Mouse (Mus musculus) kidney, postnatal 4 days (tissue): ENCODE measurements around the gene Prodh2.
"Not testable (repeated sequence)": the region's sequence is repeated elsewhere in the genome, so short reads cannot be mapped to it uniquely, and the experiment has no call there.

ENCODE experiments used
- DNase-seq, 2 experiments: peaks; one replicate each; pipeline ENCODE4 v3.0.0; 2021; ENCODE audit warnings: mixed read lengths in 2 of 2

Prodh2 gene

DNA sequence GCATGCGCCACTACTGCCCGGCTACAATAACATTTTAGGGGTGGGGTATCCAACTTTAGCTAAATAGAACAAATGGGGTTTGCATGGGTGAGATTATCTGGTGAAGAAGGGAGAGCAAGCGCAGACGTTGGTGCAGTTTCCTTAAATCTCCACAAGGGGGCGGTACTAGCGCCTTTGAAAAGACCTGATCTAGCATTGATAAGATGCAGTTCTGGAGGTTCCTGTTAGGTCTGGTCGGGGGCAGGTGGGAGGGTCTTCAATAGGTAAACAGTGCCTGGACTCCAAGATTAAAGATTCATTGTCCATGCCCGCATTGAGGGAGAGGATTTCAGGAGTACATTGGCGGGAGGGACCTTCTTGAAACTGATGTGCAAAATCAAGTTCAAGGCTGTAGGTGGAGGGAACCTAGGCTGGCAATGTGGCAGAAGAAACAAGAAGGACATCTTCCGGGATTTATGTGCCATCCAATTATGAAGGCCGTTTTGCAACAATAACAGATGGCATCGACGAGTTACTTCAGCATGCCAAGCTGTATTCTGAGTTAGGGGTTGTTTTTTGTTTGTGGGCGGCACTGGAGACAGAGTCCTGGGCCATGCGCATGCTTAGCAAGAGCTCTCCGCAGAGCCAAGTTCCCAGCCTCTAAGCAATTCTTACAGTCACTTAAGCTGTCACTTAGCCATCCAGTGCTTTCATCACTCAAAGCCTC, 3.0 kb upstream of the Prodh2 start:
- peak; percentile 63 to 67 for DNase-seq

- DNase-seq: no peak
Observed at GRCm38 (mm10) chr7:30490957-30491307, 2.5 kb upstream of the Prodh2 start.

GRCm38 (mm10) chr7:30492765-30493164, 657 bp upstream of the Prodh2 start:
- peak; percentile 91 to 92 for DNase-seq

DNA sequence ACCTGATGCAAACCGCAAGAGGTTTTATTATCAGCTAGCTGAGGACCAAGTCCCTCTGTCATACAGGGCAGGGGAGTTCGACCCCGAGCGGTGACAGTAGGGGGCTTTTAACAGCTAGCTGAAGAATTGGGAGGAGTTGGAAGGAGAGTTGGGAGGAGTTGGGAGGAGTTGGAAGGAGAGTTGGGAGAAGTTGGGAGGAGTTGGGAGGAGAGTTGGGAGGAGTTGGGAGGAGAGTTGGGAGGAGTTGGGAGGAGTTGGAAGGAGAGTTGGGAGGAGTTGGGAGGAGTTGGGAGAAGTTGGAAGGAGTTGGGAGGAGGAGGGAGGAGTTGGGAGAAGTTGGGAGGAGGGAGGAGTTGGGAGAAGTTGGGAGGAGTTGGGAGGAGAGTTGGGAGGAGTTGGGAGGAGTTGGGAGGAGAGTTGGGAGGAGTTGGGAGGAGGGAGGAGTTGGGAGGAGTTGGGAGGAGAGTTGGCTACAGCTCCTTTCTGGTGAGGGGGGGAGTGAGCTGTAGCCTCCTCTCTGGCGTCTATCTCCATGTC, 2.2 kb downstream of the Prodh2 start:
- DNase-seq: not testable (repeated sequence)

GRCm38 (mm10) chr7:30501159-30501558, 7.7 kb downstream of the Prodh2 start:
- not testable (repeated sequence) for DNase-seq

- no peak for DNase-seq
Observed at GRCm38 (mm10) chr7:30508061-30508460, 14.6 kb downstream of the Prodh2 start.

- no peak for DNase-seq
Observed at GRCm38 (mm10) chr7:30515003-30515760, 21.8 kb downstream of the Prodh2 start.

- no peak for DNase-seq
Observed at GRCm38 (mm10) chr7:30518325-30518724, 24.9 kb downstream of the Prodh2 start.

GRCm38 (mm10) chr7:30520396-30520795, 27.0 kb downstream of the Prodh2 start:
- peak; percentile 42 to 63 for DNase-seq

DNA sequence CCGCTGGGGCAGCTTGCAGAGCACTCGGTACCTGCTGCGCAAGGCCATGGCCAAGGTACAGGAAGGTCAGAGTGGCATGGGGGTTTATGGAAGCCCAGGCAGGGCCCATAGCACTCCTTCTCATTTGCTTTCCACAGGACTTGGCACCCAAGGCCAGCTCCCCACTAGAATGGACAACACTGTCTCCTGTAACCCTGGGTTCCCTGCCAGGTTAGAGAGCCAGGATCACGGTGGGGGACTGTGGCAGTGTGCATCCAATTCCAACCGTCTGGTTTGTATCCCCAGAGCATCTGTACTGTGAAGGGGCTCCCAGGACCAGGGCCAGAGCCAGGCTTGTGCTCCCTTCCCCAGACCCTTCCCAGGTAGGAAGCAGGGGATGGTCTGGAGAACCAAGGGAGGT, 27.4 kb downstream of the Prodh2 start:
- DNase-seq: no peak

DNA sequence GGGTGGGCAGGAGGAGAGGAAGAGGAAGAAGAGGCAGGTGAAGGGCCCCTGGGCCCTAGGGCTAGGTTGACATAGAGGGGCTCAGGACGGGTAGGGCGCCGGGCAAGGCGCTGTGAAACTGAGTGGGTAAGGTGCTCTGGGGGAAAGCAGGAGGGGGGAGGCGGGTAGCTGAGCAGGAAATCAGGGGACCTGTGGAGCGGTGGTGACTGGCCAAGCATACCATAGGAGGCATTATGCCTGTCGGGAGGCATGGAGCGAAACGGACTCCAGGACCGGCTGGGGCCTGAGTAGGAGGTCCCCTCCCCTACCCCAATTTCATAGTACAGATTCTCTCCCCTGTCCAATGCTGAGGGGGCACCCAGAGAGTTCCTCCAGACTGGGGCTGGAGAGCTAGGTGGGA, 29.4 kb downstream of the Prodh2 start:
- peak; percentile 51 to 61 for DNase-seq

DNA sequence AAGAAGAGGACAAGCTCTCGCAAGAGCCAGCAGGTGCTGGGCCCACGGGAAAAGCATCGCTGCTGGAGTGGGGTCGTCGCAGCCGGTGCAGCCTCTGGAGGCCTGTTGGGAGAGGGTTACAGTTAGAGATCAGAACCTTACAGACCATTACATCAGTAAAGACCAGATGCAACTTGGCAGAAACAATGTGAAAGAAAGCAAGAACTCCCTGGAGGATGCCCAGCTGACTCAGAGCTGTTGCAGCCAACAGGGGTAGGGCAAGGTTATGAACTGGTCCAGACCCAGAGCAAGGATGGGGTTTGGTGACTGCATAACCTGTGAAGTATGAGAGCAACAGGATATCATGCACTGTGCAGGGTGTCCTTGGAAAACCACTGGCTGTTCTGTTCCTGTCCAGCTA, 31.1 kb downstream of the Prodh2 start:
- DNase-seq: no peak

DNA sequence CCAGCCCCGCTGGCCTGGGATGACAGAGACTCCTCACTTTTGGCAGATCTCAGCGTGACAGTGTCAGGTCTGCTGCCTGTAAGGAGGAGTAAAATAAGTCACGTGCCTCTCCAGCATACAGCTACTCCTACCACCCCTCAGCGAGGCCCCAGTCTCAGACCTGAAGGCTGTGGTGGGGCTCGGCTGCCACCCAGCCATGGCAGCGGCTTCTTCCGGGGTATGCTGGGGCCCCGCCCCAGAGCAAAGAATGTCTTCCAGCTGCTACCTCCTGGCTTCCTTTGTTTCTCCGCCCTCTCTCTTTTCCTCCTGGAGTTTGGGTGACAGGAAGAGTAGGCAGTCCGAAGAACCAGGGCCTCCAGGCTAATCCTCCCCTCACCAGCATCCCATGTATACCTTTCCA, 32.5 kb downstream of the Prodh2 start:
- peak; percentile 43 to 63 for DNase-seq

GRCm38 (mm10) chr7:30526399-30526798, 33.0 kb downstream of the Prodh2 start:
- peak in 1 of 2 experiments; percentile 35 for DNase-seq

GRCm38 (mm10) chr7:30526981-30527380, 33.6 kb downstream of the Prodh2 start:
- DNase-seq: no peak

DNA sequence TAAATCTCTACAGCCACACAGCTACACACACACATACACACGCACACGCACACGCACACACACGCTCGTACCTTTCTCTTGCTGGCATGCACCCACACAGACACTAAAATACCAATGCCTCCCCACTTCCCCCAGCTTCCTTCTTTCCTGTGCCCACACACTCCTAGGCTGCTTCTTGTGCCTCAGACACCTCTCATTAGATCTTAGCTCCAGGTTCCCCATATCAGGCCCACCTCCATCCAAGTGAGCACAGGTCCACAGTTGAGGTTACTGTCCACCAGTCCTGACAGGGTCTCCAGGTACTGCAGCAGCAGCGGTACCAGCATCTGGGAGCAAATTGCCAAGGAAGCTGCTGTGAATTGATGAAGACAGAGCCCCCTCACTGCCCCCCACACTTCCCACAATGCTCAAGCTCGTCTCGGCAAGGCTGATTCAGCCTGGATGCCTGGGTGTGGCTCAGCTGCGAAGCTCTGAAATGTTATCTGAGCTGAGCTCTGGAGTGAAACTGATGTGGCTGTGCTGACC, 37.9 kb downstream of the Prodh2 start:
- DNase-seq: no peak

- DNase-seq: peak; percentile 64 to 72
Observed at GRCm38 (mm10) chr7:30532931-30533330, 39.5 kb downstream of the Prodh2 start.

GRCm38 (mm10) chr7:30533941-30534632, 40.7 kb downstream of the Prodh2 start:
- DNase-seq: no peak

GRCm38 (mm10) chr7:30534633-30535577, 41.5 kb downstream of the Prodh2 start, which contains the start of gene Arhgap33:
TSS of gene Arhgap33 (minus strand) at chr7:30535060.
- peak; percentile 97 to 98 for DNase-seq

DNA sequence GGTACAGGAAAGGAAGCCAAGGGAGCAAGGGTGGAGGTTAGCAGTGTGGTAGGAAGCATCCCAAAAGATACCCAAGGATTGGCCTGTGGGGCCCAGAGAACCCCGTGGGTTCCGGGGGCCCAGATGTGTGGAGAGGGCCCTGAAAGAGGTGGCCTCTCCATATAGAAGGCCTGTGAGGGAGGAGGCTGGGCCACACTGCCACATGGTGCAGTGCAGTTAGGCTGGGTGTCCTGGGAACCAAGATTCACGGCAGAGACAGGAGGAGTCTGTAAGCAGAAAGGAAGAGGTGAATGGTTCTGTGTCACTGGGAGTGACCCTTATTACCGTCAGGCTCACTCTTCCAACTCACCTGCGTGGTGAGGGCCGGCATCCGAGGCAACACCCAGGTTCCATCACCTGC, 47.1 kb downstream of the Prodh2 start:
- no peak for DNase-seq

DNA sequence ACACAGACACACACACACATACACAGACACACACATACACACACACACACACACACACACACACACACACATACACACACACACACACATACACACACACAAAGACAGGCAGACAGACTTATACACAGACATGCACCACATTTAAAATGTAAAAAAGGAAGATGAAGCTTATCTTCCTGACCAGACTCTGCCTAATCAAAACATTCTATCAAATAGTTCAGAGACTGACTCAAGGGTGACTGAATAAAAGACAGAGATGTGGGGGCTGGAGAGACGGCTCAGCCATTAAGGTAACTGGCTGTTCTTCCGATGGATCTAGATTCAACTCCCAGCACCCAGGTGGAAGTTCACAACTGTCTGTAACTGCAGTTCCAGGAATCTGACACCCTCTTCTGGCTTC, 50.9 kb downstream of the Prodh2 start:
- DNase-seq: no peak

DNA sequence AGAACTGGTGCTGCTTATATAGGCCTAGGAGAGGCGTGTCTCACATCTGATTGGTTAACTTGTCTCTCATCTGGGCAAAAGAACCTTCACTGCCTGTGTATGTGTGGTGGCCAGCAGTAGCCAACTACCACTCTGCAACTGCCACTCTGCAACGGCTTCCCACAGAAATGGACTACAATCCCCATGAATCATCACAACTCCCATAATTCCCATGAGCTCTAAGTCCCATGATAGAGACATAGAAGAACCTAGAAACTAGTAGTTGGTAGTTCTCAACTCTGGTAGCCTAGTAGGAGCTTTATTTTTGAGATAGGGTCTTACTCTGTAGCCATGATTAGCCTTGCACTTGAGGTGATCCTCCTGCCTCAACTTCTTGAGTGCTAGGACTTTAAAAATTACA, 56.5 kb downstream of the Prodh2 start:
- no peak for DNase-seq
